Mouse (Mus musculus) cortical plate, adult 2 months (tissue): ENCODE measurements at regions not wholly inside any gene's neighbourhood (a gene's known extent, or its start where the extent isn't known, plus 50 kb on each side); places are given as distances from the start of the nearest gene placed in this dataset.

Experiments used
- CTCF ChIP-seq: fragments of 200-500 bp; IDR thresholded peaks from 2 replicates; pipeline ENCODE4 v1.5.1; 2011; ENCODE audit warnings: mild to moderate bottlenecking, control low read depth, low read length; ENCODE audit not compliant: insufficient read depth; ENCODE audit errors: extremely low read depth
- POLR2A ChIP-seq: fragments of 200-500 bp; IDR thresholded peaks from 2 replicates; pipeline ENCODE4 v1.6.1; 2011; ENCODE audit warnings: mild to moderate bottlenecking, low read length, control low read depth; ENCODE audit not compliant: insufficient read depth; ENCODE audit errors: extremely low read depth

- TF ChIP-seq POLR2A, result no peak
- no peak for TF ChIP-seq CTCF
Observed at GRCm38 (mm10) chr1:155000301-155000700, 99.1 kb downstream of the Ier5 start.
